Mouse (Mus musculus): ENCODE measurements around the gene Pcyt1a.

Pcyt1a gene

DNA sequence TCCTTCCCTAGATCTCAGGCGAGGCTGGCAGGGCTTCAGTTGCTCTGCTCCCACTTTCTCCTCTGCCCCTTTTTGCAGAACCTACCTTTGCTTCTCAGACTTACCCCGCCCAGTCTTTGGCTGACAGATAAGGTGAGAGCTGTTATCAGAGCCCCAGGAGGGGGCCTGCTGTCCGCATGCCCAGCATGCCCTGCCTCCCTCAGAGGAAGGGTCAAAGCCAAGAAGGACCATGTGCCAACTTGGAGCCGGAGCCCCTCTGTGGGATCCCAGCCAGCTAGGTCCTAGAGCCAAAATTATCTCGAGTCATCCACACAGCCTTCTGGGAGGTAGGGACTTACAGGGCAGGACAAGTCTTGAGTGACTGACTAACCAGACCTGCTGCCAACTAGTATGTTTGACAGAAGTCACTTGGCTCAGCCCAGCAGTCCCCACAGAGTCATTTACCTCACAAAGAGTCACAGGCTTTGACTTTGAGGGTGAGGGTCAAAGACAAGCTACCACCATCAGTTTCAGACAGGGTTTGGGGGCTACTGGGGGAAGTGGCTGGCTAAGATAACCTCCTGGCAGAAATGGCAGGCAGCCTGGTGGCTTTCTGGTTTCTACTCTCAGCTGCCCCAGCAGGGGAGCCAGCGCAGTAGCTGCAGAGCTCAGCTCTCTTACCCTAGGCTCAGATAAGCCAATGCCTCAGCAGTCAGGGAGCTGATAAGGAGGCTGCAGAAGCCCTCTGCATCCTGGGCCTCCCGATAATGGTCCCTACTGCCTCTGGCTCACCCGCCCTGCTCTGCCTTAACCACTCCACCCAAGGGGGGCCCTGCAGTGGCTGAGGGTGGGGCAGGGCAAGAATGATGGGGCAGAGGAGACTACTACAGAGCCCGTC lies 78.6 kb downstream of the Pcyt1a start:
- DNase-seq (ENCODE audit: low spot score in 2 of 2) = peak; percentile 85 to 91

DNA sequence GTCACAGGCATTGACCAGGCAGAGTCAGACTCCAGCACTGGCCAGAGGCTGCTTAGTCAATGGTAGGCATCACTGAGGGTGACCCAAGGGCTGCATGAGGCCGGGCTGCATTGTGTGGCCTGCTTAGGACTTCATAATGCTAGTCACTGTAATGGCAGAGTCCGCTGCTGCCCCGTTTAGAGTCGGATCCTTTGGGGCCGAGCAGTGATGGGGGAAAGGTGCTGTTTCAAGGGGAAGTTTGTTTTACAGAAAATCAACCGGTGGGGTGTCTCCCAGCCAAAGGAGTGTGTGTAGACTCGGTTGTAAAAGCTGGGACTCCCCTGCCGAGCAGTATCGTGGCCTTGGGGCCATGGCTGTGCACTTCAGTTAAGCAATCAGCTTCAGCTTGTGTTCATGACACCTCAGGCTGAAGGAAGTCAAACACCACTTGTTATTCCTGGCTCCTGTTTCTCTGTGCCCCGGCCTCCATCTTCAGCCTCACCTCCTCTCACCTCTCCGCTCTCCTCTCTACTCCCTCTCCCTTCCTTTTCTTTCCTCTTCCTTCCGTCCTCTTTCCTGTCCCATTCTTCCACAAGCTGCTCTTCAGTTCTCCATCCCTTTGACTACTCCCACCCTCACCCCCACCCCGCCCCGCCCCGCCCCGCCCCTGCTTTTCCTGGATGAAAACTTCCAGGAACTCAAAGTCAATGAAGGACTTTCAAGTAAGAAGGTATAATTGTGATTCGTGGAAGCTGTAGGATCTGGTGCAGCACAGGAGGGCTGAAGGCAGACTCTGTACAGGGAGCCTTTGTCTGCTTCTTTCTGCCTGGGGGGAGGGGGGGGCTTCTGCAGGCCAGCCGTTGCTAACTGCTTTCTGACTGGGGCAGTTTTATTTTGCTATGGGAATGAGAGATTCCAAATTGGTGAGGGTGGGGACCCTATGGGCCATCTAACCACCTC lies 79.9 kb downstream of the Pcyt1a start:
- DNase-seq (ENCODE audit: low spot score in 2 of 2) = peak; percentile 49 to 68

GRCm38 (mm10) chr16:32511338-32511734 lies 80.6 kb downstream of the Pcyt1a start:
- peak in 1 of 2 experiments; percentile 51 for DNase-seq (ENCODE audit: low spot score in 2 of 2)

DNA sequence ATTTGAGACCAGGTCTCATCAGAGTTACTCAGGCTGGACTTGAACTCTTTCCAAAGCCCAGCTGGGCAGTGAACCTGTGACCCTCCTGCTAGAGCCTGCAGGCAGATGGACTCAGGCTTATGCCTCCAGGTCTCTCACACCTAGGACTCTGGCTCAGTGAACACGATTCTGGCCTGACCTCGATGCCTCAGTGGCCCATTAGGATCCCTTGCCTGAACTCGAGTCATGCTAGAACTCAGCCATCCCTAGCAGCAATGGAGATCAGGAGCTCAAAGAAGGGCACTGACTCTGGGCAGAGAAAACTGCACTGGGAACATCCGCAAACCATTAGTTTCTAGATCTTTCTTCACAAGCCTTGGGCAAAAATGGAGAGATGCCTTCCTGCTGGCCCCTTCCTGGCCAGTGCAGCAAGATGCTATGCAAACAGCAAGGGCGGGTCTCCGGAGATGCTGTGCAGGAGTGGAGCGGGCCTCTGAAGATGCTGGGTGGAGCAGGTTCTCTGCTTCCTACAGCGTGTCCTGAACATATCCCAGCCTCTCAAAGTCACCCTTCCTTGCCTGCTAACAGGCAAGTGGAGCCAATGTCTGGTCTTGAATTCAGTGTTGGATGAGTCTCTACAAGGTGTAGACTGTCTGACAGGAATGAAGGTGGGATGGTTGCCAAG lies 81.2 kb downstream of the Pcyt1a start:
- DNase-seq (ENCODE audit: low spot score in 2 of 2) = peak in 1 of 2 experiments; percentile 48

GRCm38 (mm10) chr16:32512921-32513320 lies 82.2 kb downstream of the Pcyt1a start:
- DNase-seq (ENCODE audit: low spot score in 2 of 2) = peak; percentile 29 to 33

- DNase-seq (ENCODE audit: low spot score in 2 of 2) = no peak
Measured at GRCm38 (mm10) chr16:32513401-32513800, 82.7 kb downstream of the Pcyt1a start.

- DNase-seq (ENCODE audit: low spot score in 2 of 2) = peak in 1 of 2 experiments; percentile 9
Measured at GRCm38 (mm10) chr16:32513948-32514347, 83.2 kb downstream of the Pcyt1a start.

GRCm38 (mm10) chr16:32516006-32516962 lies 85.6 kb downstream of the Pcyt1a start:
- peak; percentile 61 to 63 for DNase-seq (ENCODE audit: low spot score in 2 of 2)

DNA sequence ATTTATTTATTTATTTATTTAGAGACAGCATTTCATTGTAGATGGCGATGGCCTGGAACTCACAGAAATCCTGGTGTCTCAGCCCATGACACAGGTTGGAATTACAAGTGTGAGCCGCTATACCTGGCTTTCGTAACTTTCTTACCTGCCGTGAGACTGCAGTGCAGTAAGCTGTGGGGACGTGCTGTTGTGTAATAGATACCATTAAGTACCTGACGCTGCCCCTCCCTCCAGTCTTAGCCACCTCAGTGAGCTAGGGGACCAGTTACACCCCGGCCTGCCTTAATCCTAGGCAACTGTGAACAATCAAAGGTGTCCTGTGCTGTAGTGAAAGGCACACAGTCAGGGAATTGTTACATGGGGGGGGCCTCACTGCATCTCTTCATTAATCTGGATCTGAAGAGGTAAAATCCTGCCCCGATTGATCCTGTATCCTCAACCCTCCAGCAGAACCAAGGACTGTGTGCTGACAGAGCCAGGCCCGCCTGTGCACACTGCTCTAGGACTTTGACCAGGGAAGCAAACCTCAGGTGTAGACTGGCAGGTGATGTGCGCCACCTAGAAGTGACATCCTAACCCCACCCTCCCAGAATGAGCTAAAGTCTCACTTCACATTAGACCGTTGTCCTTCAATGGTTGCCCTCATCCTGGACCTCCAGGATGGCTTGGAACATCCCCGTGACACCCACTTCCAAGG lies 87.2 kb downstream of the Pcyt1a start:
- peak; percentile 8 to 11 for DNase-seq (ENCODE audit: low spot score in 2 of 2)

- DNase-seq (ENCODE audit: low spot score in 2 of 2) = peak; percentile 42 to 64
Measured at GRCm38 (mm10) chr16:32519656-32520371, 89.1 kb downstream of the Pcyt1a start.

- DNase-seq (ENCODE audit: low spot score in 2 of 2) = peak in 1 of 2 experiments; percentile 76
Measured at GRCm38 (mm10) chr16:32520372-32520748, 89.6 kb downstream of the Pcyt1a start.

DNA sequence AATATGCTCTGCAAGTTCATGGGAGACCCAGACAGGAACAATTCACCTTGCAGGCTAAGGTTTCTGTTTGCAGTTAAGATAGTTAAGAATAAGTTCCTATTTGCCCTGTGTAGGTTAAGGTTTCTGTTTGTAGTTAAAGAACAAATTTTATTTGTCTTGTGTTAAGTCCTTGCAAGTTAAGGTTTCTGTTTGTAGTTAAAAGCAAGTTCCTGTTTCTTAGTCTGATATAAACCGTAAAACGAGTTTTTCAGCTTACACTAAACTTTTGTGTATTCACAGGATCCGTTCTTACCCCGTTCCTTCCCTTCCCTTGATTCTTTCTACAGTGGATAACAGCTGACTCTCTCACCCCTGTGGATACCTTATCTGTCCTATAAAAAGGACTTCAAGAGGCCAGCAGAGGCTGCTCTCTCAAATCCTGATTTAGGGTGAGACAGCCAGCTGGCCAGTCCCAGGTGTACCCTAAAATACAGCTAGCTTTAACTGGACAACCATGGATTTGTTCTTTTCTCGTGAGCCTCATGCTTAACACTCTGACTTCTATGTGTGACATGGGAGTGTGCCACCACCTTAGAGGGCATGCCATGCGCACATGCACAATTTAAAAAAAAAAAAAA lies 92.0 kb downstream of the Pcyt1a start:
- DNase-seq (ENCODE audit: low spot score in 2 of 2) = no peak

DNA sequence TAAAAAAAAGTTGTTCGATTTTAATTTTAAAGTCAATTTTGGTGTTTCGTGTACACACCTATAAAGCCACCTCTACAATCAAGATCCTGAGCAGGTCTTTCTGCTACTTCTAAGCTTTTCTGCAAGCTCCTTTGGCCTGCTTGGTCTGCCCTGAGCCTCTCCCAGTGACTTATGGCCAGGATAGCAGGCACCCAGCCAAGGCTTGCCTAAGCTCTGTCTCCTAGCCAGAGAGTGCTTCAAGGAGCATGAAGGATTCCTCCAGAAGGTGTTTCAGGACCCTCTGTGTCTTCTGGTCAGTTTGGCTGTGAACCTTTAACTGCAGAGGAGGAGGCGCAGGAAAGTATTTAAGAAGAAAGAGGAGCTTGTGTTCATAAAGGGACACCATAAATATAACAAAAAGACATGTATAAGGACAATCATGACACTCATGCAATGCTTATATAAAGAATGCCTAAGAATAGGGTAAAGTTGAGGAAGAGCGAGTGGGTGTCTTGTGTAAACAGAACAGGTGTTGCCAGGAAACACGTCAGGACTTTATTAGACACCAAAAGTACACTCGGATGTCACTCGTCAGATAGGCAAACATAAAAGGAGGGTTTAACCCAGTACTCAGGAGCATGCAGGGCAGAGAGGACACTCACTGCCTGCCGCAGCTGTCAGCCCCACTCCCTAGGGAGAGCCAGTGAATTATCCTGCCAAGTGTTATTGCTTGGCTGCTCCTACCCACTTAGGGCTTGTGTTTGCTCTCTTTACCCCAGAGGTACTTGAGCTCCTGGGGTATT lies 92.9 kb downstream of the Pcyt1a start:
- peak in 1 of 2 experiments; percentile 30 for DNase-seq (ENCODE audit: low spot score in 2 of 2)

GRCm38 (mm10) chr16:32524244-32524615 lies 93.5 kb downstream of the Pcyt1a start:
- peak in 1 of 2 experiments; percentile 23 for DNase-seq (ENCODE audit: low spot score in 2 of 2)

Data from spleen, postnatal 10 days (tissue).